Mouse (Mus musculus): ENCODE data around the gene Gucy2f. TPM values are rescaled to one million over a fixed set of nuclear protein-coding genes. Genes with fewer than 3 reads are reported as not detected.

Gene Gucy2f
- polyA plus RNA-seq (2012): not detected in 2 replicates

DNA sequence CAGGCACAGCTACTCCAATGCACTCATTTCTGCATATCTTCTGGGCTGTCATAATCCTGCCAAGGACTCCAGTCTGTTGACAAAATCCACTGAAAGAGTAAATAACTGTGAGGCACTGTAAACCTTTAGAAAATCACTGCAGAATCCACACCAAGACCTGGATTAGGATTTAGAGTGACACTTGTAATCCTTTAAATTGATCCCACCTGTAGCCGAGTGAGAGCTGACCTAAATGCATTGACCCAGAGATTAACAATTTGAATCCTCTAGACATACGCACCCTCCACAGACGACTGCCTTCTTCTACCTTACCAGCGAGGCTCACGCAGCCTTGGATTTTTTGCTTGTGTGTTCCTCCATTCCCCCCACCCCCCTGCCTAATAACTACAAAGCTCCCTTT lies at the start of gene Gucy2f:
Gucy2f (minus strand) TSS at position 101 of the 400 bp plus-strand sequence.

DNA sequence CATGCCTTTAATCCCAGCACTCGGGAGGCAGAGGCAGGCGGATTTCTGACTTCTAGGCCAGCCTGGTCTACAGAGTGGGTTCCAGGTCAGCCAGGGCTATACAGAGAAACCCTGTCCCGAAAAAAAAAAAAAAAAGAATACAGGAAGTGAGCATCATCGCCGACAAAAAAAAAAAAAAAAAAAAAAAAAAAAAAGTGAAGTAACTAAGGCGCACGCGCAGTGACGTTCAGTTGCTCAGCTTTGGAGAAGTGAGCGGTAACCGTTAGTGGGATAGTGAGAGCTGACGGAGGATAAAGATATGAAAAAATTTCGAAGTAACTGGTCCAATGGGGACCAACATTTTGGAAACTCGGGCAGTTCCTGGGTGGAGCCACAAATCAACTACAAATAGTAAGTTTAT lies 29.8 kb upstream of the Gucy2f start, which contains the start of gene Nxt2:
Nxt2 (plus strand) TSS at position 229 of the 400 bp plus-strand sequence.

Other genes starting within 250 kb of the Gucy2f start
- 1.0 and 2.8 TPM in 2 replicates for gene Nxt2, start 29.8 kb upstream of the Gucy2f start, polyA plus RNA-seq (2012)
- 0.06 TPM in 1 of 2 replicates, not detected in the other for gene Kcne1l, start 109.4 kb upstream of the Gucy2f start, polyA plus RNA-seq (2012)
- gene Acsl4, start 193.6 kb upstream of the Gucy2f start, polyA plus RNA-seq (2012): 1.5 and 1.7 TPM in 2 replicates